29 mouse cellular contexts compared by ENCODE assay signal in the genomic region with DNA sequence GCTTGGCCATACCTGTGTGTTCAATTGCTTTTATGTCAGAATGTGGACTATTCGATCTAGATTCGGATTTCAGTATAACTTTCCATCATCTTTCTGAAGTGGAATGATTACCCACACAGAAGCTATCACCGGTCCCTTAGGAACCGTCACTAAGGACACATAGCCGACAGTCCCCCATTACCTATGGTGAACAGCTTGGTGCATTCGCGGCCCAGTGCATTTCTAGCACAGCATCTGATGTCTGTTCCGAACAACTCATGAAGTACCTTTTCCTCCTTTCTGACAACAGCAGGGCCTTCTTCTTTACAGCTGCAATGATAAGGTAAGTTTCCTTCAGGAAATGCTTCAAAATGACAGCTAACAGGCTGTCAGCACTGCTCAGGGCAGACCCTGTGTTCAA. TPM values are rescaled to one million over a fixed set of nuclear protein-coding genes. Genes with fewer than 3 reads are reported as not detected.
"Had no signal": no experiment of that assay in that cellular context is flagged by ENCODE, and none has a peak within 500 bp of the region (broad histone marks: within the 10 kb centered on the region; RNA-seq: fewer than 3 reads in every experiment).

No protein-coding gene starts in this region.

- H3K4me3 ChIP-seq: embryonic facial prominence, embryonic 10.5 days; embryonic facial prominence, embryonic 12.5 days; embryonic facial prominence, embryonic 13.5 days; embryonic facial prominence, embryonic 15.5 days; erythroblast, embryonic 14.5 days; forebrain, embryonic 10.5 days; forebrain, embryonic 12.5 days; forebrain, embryonic 13.5 days; forebrain, embryonic 15.5 days; gastrocnemius, adult 2 months; heart, adult 2 months had no signal

- DNase-seq: cerebellum, adult 18-20 months; cerebellum, adult 2 months; cerebellum, adult 8-10 months; cerebellum, adult 9-11 months; cerebellum, postnatal 25 days; cerebellum, postnatal 36 days; embryo, embryonic 11 days; forebrain, postnatal 0 days; gastrocnemius, adult 2 months; gastrocnemius, postnatal 10 days; gastrocnemius, postnatal 14 days; gastrocnemius, postnatal 25 days; gastrocnemius, postnatal 36 days; heart, adult 18-20 months; heart, adult 2 months had no signal

- H3K27ac ChIP-seq: embryonic facial prominence, embryonic 10.5 days; embryonic facial prominence, embryonic 12.5 days; embryonic facial prominence, embryonic 13.5 days; embryonic facial prominence, embryonic 15.5 days; forebrain, embryonic 10.5 days; forebrain, embryonic 12.5 days; forebrain, embryonic 13.5 days; forebrain, embryonic 15.5 days; gastrocnemius, adult 2 months; heart, adult 2 months had no signal

RNA-seq across cellular contexts. Expression of gene Flt3, which starts 30.0 kb away (rescaled TPM):
- total RNA-seq: gastrocnemius, adult 2 months; gastrocnemius, adult 8-10 months; gastrocnemius, postnatal 14 days; gastrocnemius, postnatal 25 days; gastrocnemius, postnatal 4 days had no signal

RNA-seq across cellular contexts. Expression of gene Urad, which starts 48.0 kb away (rescaled TPM):
- total RNA-seq: common myeloid progenitor, adult 5-6 weeks; forebrain, postnatal 0 days; gastrocnemius, adult 18-20 months; gastrocnemius, adult 2 months; gastrocnemius, adult 8-10 months; gastrocnemius, postnatal 10 days; gastrocnemius, postnatal 14 days; gastrocnemius, postnatal 25 days; gastrocnemius, postnatal 36 days; gastrocnemius, postnatal 4 days; granulocyte monocyte progenitor cell, adult 5-6 weeks; heart, adult 18-20 months; heart, adult 2 months had no signal
